Mouse (Mus musculus) neutrophil, adult 83 days (primary cell): ENCODE data around the gene Fosb. TPM values are rescaled to one million over a fixed set of nuclear protein-coding genes. Genes with fewer than 3 reads are reported as not detected.

ENCODE experiments used
- total RNA-seq, 2 experiments: library from RNA; stranded (reverse); gene quantifications; one replicate each; pipeline ENCODE4 v1.2.4; 2023

The Fosb gene
- 1,000 to 10,000 TPM; 1,994 to 3,359 TPM for total RNA-seq

DNA sequence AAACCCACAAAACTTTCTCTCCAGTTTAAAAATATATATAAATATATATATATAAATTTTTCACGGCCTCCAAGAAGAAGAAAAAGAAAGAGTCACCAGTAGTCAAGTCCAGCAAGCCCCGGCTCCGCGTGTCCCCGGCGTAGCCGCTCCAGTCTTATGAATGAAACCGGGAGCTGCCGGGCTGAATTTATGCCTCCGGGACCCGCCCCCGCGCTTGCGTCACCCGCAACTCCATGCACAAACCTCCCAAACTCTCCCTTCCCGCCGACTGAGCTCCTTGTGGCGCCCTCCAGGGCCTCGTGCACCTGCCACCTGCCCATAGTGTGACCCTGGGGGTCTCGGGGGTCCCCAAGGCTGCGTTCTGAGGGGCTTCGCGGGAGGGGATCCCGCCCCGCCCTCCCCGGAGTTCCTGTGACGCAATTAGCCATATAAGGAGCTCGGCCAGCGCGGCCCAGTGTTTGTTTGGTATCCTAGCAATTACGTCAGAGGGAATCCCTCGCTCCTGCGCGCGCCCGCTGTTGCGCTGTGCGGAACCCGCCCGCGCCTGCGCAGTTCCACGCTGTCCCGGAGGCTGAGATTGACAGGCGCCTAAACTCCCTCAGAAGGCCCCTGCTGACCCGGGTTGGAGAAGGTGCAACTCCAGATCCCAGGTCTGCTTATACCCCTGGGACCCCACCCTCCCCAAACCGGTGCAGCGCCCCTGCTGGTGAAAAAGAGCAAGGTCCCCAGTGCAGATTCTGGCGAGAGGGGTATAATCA, at the start of gene Fosb:
Gene Fosb, minus strand, starts transcription at position 168 of the 758 bp plus-strand sequence.

DNA sequence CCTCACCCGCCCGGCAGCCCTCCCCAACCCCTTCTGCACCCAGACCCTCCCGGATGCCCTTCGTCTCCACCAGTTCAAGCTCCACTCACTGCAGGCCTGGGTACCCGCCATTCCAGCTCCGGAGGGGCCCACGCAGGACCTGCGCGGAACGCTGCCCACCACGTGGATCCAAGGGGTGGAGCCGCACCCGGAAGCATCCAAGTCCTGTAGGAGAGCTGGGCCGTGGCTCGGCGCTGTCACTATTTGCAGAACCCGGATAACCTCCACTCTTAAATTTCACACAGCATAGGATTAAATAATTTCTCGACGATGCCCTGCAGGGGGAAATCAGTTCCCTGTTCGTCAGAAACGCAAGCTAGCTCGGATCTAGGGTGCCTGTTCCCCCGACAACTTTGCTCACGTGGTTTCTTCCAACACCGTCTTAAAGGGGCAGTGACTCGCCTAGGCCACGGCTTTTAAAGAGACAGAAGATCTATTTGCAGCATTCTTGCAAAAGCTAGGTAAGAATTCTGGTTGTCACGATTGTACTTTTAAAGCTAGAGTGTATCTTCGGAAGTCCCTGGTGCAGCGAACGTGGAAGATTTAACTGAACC, 49.5 kb upstream of the Fosb start, which contains the start of the genes Cd3eap and Ppp1r13l:
Gene Cd3eap, minus strand, starts transcription at position 185 of the 593 bp plus-strand sequence.
Gene Ppp1r13l, plus strand, starts transcription at position 451 of the 593 bp plus-strand sequence.

DNA sequence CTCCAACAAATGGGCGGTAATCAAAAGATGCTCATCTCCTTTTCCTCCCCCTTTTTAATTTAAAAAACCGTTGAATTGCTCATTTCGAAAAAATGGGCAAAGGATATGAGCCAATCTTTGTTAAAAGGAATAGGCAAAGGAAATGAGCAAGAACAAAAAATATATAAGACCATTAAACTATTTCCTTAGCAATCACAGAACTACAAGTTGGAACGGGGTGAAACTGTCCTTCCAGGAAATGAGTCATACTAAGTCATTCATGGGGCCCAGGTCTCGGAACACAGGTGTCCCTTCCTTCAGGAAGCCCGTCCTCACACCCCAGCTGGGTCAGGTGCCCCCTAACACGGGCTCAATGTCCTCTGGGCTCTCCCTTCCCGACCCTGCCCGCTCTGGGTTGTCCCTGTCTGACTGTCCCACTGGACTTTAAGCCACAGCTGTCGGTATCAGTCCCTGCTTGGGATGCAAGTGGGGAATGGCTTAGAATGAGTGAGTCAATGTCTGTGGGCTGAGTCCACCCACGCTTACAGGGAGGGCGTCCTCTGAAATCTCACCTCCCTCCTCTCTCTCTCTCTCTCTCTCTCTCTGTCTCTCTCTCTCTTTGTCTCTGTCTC, 34.5 kb upstream of the Fosb start, which contains the start of gene Ercc1:
Gene Ercc1, plus strand, starts transcription at position 542 of the 611 bp plus-strand sequence.

DNA sequence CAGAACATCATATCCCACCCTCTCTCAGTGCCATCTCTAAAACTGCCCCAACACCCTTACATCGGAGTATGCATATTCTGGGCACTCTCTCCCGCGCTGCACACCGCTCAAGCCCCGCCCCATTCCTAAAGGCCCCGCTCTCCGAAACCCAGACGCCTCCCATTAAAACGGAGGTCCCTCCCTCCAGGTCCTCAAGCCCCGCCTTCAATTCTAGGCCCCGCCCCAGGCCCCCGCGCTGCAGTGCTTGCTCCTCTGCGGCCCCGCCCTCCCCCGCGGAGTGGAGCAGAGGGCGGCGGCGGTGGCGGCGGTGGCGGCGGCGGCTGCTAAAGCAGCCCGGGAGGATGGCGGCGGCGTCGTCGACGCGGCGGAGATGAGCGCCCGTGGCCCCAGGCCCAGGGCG, 27.5 kb downstream of the Fosb start, which contains the start of gene Rtn2:
Gene Rtn2, plus strand, starts transcription at position 240 of the 400 bp plus-strand sequence.

DNA sequence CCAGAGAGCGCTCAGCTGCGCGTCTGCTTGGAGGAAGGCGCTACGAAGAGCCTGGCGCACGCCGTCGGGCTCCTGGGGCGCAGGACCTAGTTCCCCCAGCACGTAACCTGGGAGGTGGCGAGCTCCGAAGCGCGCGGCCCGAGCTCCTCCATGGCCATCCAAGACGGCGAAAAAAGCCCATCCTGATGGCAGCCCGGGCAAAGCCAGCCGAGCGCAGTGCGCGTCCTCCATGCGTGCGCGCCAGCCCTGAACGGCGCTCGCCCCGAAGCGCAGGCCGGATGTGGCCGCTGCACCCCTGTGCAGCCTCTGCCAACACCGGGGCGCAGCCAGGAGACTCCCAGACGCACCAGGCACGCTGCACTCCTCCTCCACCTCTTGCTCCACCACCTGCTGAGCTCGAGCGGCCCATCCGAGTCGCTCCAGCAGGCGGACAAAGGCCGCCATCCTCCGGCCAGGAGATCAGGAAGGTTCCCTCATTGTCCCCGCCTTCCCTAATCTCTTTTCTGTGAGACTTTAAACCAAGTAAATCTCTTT, 30.2 kb downstream of the Fosb start, which contains the start of gene Ppm1n:
Gene Ppm1n, minus strand, starts transcription at position 484 of the 534 bp plus-strand sequence.

DNA sequence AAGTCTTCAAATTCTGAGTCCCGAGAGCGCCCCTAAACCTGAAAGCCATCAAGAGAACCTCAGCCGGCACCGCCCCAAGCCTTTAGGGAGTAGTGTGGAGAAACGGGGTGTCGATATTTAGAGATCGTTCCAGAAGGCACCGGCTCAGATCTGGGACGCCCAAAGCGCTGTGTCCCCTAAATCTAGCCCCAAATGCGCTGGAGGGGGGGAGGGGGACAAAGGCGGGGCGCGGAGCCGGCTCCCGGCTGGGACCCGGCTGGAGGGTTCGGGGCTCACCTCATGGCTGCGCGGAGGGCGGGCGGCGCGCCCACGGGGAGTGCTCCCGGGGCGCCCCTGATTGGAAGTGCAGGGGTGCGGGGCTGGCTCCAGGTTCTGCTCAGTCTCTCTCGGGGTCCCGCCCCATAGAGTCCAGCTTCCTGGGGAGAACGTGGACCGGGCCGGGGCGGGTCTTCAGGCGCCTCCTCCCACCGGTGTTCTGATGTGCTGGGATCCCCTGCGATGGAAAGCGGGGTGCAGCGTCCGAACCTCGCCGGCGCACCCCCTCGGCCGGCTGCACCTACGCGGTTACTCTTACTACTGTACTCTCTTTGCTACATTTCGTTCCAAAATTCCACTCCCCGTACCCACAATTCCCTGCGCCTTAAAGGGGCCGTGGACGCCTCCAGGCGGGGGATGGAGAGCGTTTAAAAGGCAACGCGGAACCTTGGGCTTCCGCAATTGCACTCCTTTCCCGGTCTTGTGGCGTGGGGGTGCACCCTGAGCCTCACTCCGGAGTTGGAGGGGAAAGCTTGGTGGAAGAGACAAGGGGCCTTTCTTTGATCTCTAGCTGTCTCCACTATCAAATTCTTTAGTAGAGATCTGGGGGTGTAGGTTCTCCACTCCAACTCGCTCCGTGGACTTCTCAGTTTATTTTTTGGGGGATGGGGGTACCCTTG, 38.3 kb downstream of the Fosb start, which contains the start of gene Vasp:
Gene Vasp, minus strand, starts transcription at position 580 of the 935 bp plus-strand sequence.

Other genes starting within 250 kb of the Fosb start
- gene Dmwd, start 233.8 kb downstream of the Fosb start, total RNA-seq = 10 to 100 TPM; 13.9 to 23.0 TPM
- gene Dmpk, start 226.2 kb downstream of the Fosb start, total RNA-seq = 1 to 10 TPM; 4.6 to 7.9 TPM
- 1 to 10 TPM in 1 of 2 experiments, under 1 TPM in 1; 0.35 to 1.1 TPM for gene Six5, start 215.5 kb downstream of the Fosb start, total RNA-seq
- gene Gm4969, start 191.7 kb downstream of the Fosb start, total RNA-seq = not detected
- 10 to 100 TPM; 16.2 to 16.6 TPM for gene Fbxo46, start 190.2 kb downstream of the Fosb start, total RNA-seq
- 10 to 100 TPM; 10.4 to 10.8 TPM for gene Qpctl, start 160.8 kb downstream of the Fosb start, total RNA-seq
- gene Snrpd2, start 160.3 kb downstream of the Fosb start, total RNA-seq = 10 to 100 TPM; 44.8 to 49.2 TPM
- not detected for gene Gipr, start 143.9 kb downstream of the Fosb start, total RNA-seq
- gene Eml2, start 133.6 kb downstream of the Fosb start, total RNA-seq = 10 to 100 TPM; 59.9 to 73.3 TPM
- gene Gpr4, start 97.5 kb downstream of the Fosb start, total RNA-seq = not detected
- 10 to 100 TPM; 22.5 to 24.0 TPM for gene Opa3, start 81.7 kb downstream of the Fosb start, total RNA-seq
- 100 to 1,000 TPM; 586 to 605 TPM for gene Vasp, start 38.2 kb downstream of the Fosb start, total RNA-seq
- gene Ppm1n, start 30.0 kb downstream of the Fosb start, total RNA-seq = 1 to 10 TPM in 1 of 2 experiments, not detected in 1; 2.1 TPM
- not detected for gene Rtn2, start 27.4 kb downstream of the Fosb start, total RNA-seq
- gene Ercc1, start 34.7 kb upstream of the Fosb start, total RNA-seq = 10 to 100 TPM; 16.8 to 19.7 TPM
- 1 to 10 TPM; 5.5 to 5.8 TPM for gene Cd3eap, start 49.4 kb upstream of the Fosb start, total RNA-seq
- gene Ppp1r13l, start 49.7 kb upstream of the Fosb start, total RNA-seq = 1 to 10 TPM; 2.9 to 5.6 TPM
- 10 to 100 TPM; 13.2 to 23.6 TPM for gene Ercc2, start 72.0 kb upstream of the Fosb start, total RNA-seq
- gene Klc3, start 94.1 kb upstream of the Fosb start, total RNA-seq = not detected
- 1 to 10 TPM; 3.4 to 4.7 TPM for gene Ckm, start 94.7 kb upstream of the Fosb start, total RNA-seq
- 10 to 100 TPM; 26.4 to 28.6 TPM for gene Mark4, start 148.8 kb upstream of the Fosb start, total RNA-seq
- gene Exoc3l2, start 153.3 kb upstream of the Fosb start, total RNA-seq = under 1 TPM; 0.24 to 0.35 TPM
- 1 to 10 TPM; 7.4 to 7.9 TPM for gene Bloc1s3, start 198.3 kb upstream of the Fosb start, total RNA-seq
- gene Trappc6a, start 198.3 kb upstream of the Fosb start, total RNA-seq = 10 to 100 TPM; 22.1 to 24.5 TPM
- gene Nkpd1, start 207.8 kb upstream of the Fosb start, total RNA-seq = not detected